Mouse (Mus musculus) layer of hippocampus, adult 11-12 months (tissue): ENCODE results near the gene Tmem42.

Experiments
- DNase-seq: peaks from one replicate; pipeline ENCODE4 v3.0.0; 2022; ENCODE audit warnings: low spot score

Gene Tmem42

GRCm38 (mm10) chr9:123020995-123021631 is at the start of gene Tmem42:
Tmem42 (plus strand) TSS chr9:123021326.
- DNase-seq = peak; percentile 85

GRCm38 (mm10) chr9:122998406-122999192 is 22.5 kb upstream of the Tmem42 start:
- DNase-seq = no peak

GRCm38 (mm10) chr9:122999193-122999586 is 21.9 kb upstream of the Tmem42 start:
- DNase-seq = no peak

- no peak for DNase-seq
Observed at GRCm38 (mm10) chr9:123004718-123005117, 16.4 kb upstream of the Tmem42 start.

GRCm38 (mm10) chr9:123006071-123006470 is 15.1 kb upstream of the Tmem42 start:
- DNase-seq = no peak

- peak; percentile 17 for DNase-seq
Observed at GRCm38 (mm10) chr9:123021636-123022379, 682 bp downstream of the Tmem42 start.

- no peak for DNase-seq
Observed at GRCm38 (mm10) chr9:123024201-123024600, 3.1 kb downstream of the Tmem42 start.

- no peak for DNase-seq
Observed at GRCm38 (mm10) chr9:123031496-123032246, 10.5 kb downstream of the Tmem42 start.

- no peak for DNase-seq
Observed at GRCm38 (mm10) chr9:123034426-123034825, 13.3 kb downstream of the Tmem42 start, which contains the start of gene Tgm4. Tgm4 (plus strand) TSS chr9:123034726.

GRCm38 (mm10) chr9:123047665-123048064 is 26.5 kb downstream of the Tmem42 start:
- no peak for DNase-seq

- no peak for DNase-seq
Observed at GRCm38 (mm10) chr9:123058724-123059292, 37.7 kb downstream of the Tmem42 start.

GRCm38 (mm10) chr9:123060172-123060571 is 39.0 kb downstream of the Tmem42 start:
- DNase-seq = no peak
